Mouse (Mus musculus): Measurements from ENCODE around the gene Fam89a. TPM values are rescaled to one million over a fixed set of nuclear protein-coding genes. Genes with fewer than 3 reads are reported as not detected.

The Fam89a gene
- total RNA-seq, 2 experiments from 2014 or later, result 0.86 to 0.96 TPM

- no peak for DNase-seq (ENCODE audit: low spot score in 2 of 2)
Observed at GRCm38 (mm10) chr8:124754101-124754791, 2.6 kb upstream of the Fam89a start.

- no peak for DNase-seq (ENCODE audit: low spot score in 2 of 2)
Observed at GRCm38 (mm10) chr8:124752325-124752862, 762 bp upstream of the Fam89a start.

- no peak for DNase-seq (ENCODE audit: low spot score in 2 of 2)
Observed at GRCm38 (mm10) chr8:124751191-124751590, 441 bp downstream of the Fam89a start.

- DNase-seq (ENCODE audit: low spot score in 2 of 2), result no peak
Observed at GRCm38 (mm10) chr8:124746661-124747060, 5.0 kb downstream of the Fam89a start.

- no peak for DNase-seq (ENCODE audit: low spot score in 2 of 2)
Observed at GRCm38 (mm10) chr8:124739268-124739667, 12.4 kb downstream of the Fam89a start.

- DNase-seq (ENCODE audit: low spot score in 2 of 2), result no peak
Observed at GRCm38 (mm10) chr8:124735371-124735911, 16.2 kb downstream of the Fam89a start.

GRCm38 (mm10) chr8:124732828-124733227 lies 18.8 kb downstream of the Fam89a start:
- no peak for DNase-seq (ENCODE audit: low spot score in 2 of 2)

- DNase-seq (ENCODE audit: low spot score in 2 of 2), result no peak
Observed at GRCm38 (mm10) chr8:124724301-124724700, 27.3 kb downstream of the Fam89a start.

GRCm38 (mm10) chr8:124721862-124722515 lies 29.6 kb downstream of the Fam89a start, which contains the start of the genes Ttc13 and Arv1:
Ttc13 (minus strand) TSS chr8:124721983.
Arv1 (plus strand) TSS chr8:124722139.
- DNase-seq (ENCODE audit: low spot score in 2 of 2), result peak; percentile 88 to 95

GRCm38 (mm10) chr8:124720938-124721861 lies 30.4 kb downstream of the Fam89a start:
- no peak for DNase-seq (ENCODE audit: low spot score in 2 of 2)

- no peak for DNase-seq (ENCODE audit: low spot score in 2 of 2)
Observed at GRCm38 (mm10) chr8:124720133-124720532, 31.5 kb downstream of the Fam89a start.

- DNase-seq (ENCODE audit: low spot score in 2 of 2), result no peak
Observed at GRCm38 (mm10) chr8:124715736-124716135, 35.9 kb downstream of the Fam89a start.

- DNase-seq (ENCODE audit: low spot score in 2 of 2), result no peak
Observed at GRCm38 (mm10) chr8:124713207-124713606, 38.4 kb downstream of the Fam89a start.

GRCm38 (mm10) chr8:124705823-124706222 lies 45.8 kb downstream of the Fam89a start:
- no peak for DNase-seq (ENCODE audit: low spot score in 2 of 2)

GRCm38 (mm10) chr8:124704376-124704775 lies 47.3 kb downstream of the Fam89a start:
- no peak for DNase-seq (ENCODE audit: low spot score in 2 of 2)

GRCm38 (mm10) chr8:124703526-124703925 lies 48.1 kb downstream of the Fam89a start:
- no peak for DNase-seq (ENCODE audit: low spot score in 2 of 2)

- DNase-seq (ENCODE audit: low spot score in 2 of 2), result no peak
Observed at GRCm38 (mm10) chr8:124702183-124702582, 49.4 kb downstream of the Fam89a start.

- DNase-seq (ENCODE audit: low spot score in 2 of 2), result no peak
Observed at GRCm38 (mm10) chr8:124701023-124701422, 50.6 kb downstream of the Fam89a start.

GRCm38 (mm10) chr8:124700271-124700670 lies 51.4 kb downstream of the Fam89a start:
- no peak for DNase-seq (ENCODE audit: low spot score in 2 of 2)

GRCm38 (mm10) chr8:124695424-124696100 lies 56.1 kb downstream of the Fam89a start:
- DNase-seq (ENCODE audit: low spot score in 2 of 2), result no peak
